Mouse (Mus musculus) cerebellum, adult 2 months (tissue): ENCODE measurements around the gene Mtfr1l. TPM values are rescaled to one million over a fixed set of nuclear protein-coding genes. Genes with fewer than 3 reads are reported as not detected.

Source experiments
- DNase-seq, 2 experiments: peaks; one replicate each; pipeline ENCODE4 v3.0.0; 2021
- H3K27ac ChIP-seq: fragments of 200-500 bp; 2 replicates; pipeline ENCODE4 v1.5.1; 2012; ENCODE audit warnings: low read length, control low read depth, inconsistent platforms; ENCODE audit not compliant: insufficient read depth
- H3K27me3 ChIP-seq: fragments of 200-500 bp; 2 replicates; pipeline ENCODE4 v1.6.1; 2012; ENCODE audit warnings: inconsistent platforms, mild to moderate bottlenecking, low read length, moderate library complexity; ENCODE audit not compliant: control insufficient read depth, insufficient read depth
- H3K4me1 ChIP-seq: fragments of 200-500 bp; 2 replicates; pipeline ENCODE4 v1.6.1; 2011; ENCODE audit warnings: low read length; ENCODE audit not compliant: control insufficient read depth, insufficient read depth
- H3K4me3 ChIP-seq: fragments of 200-500 bp; replicated peaks from 2 replicates; pipeline ENCODE3; 2011; ENCODE audit warnings: mild to moderate bottlenecking, low read depth, low read length, control low read depth; ENCODE audit not compliant: insufficient read depth
- CTCF ChIP-seq: fragments of 200-500 bp; IDR thresholded peaks from 2 replicates; pipeline ENCODE4 v1.5.1; 2011; ENCODE audit warnings: low read depth, mild to moderate bottlenecking, control low read depth, low read length, moderate library complexity, borderline replicate concordance; ENCODE audit not compliant: insufficient read depth
- POLR2A ChIP-seq: fragments of 200-500 bp; IDR thresholded peaks from 2 replicates; pipeline ENCODE4 v1.6.1; 2011; ENCODE audit warnings: low read length, control low read depth, borderline replicate concordance; ENCODE audit not compliant: insufficient read depth
- WGBS: fragments of 180-500 bp; shearing (Covaris S2); methylation state at CpG from one replicate; pipeline ENCODE4 v1.1.7; 2018; 5-methylcytosine and 5-hydroxymethylcytosine counted together
- polyA plus RNA-seq: library from polyadenylated mRNA; depleted of rRNA; stranded (reverse); fragments of >200 nt; gene quantifications from 2 replicates; pipeline ENCODE4 v1.2.3, GENCODE M21; 2012

Gene Mtfr1l
- polyA plus RNA-seq, 1 experiment, result 148 TPM

GRCm38 (mm10) chr4:134488211-134488610 is 47.0 kb downstream of the Mtfr1l start:
- Histone ChIP-seq H3K4me1 (peaks cover 22% of the 10 kb centered on the region), H3K27me3 (no peaks in the 10 kb centered on the region), H3K4me3 (no peak overlapping the region), H3K27ac (no peak overlapping the region)
- no peak for DNase-seq
- TF ChIP-seq POLR2A, result no peak
- WGBS, result 97% methylated on average over 5 of the region's 5 CpGs

- Histone ChIP-seq H3K27me3 (no peaks in the 10 kb centered on the region), H3K4me3 (no peak overlapping the region), H3K27ac (peak overlapping the region; percentile 96), H3K4me1 (peaks cover 35% of the 10 kb centered on the region)
- TF ChIP-seq CTCF (no peak; the same call in 1 of the 2 replicates), POLR2A (no peak)
- peak; percentile 53 to 60 for DNase-seq
- 84% methylated on average over 5 of the region's 5 CpGs for WGBS
Measured at GRCm38 (mm10) chr4:134485151-134485900, 49.9 kb downstream of the Mtfr1l start.

- no peak for TF ChIP-seq POLR2A
- no peak for TF ChIP-seq CTCF
- H3K27me3 ChIP-seq, result no peaks in the 10 kb centered on the region
- no peak overlapping the region for H3K4me3 ChIP-seq
- WGBS, result 48% methylated on average over 10 of the region's 10 CpGs
- peaks cover 35% of the 10 kb centered on the region for H3K4me1 ChIP-seq
- DNase-seq, result peak; percentile 63 to 78
- H3K27ac ChIP-seq, result peak overlapping the region; percentile 96
Measured at GRCm38 (mm10) chr4:134484231-134484630, 51.0 kb downstream of the Mtfr1l start.

- Histone ChIP-seq H3K4me1 (peaks cover 35% of the 10 kb centered on the region), H3K27ac (peak overlapping the region; percentile 96), H3K4me3 (peak overlapping the region; percentile 27), H3K27me3 (no peaks in the 10 kb centered on the region)
- peak; percentile 74 for TF ChIP-seq POLR2A
- TF ChIP-seq CTCF, result no peak
- DNase-seq, result peak; percentile 91 to 96
- 5% methylated on average over 6 of the region's 6 CpGs for WGBS
Measured at GRCm38 (mm10) chr4:134483696-134484095, 51.5 kb downstream of the Mtfr1l start.

- H3K4me3 ChIP-seq, result peak overlapping the region; percentile 43
- peaks cover 38% of the 10 kb centered on the region for H3K4me1 ChIP-seq
- WGBS, result 16% methylated on average over 6 of the region's 6 CpGs
- H3K27ac ChIP-seq, result peak overlapping the region; percentile 96
- no peaks in the 10 kb centered on the region for H3K27me3 ChIP-seq
- TF ChIP-seq POLR2A (0 out of 2 replicates have a peak, but pooled peaks have one; percentile 16), CTCF (no peak)
- no peak for DNase-seq
Measured at GRCm38 (mm10) chr4:134483078-134483688, 52.0 kb downstream of the Mtfr1l start.

- H3K27ac ChIP-seq, result peak overlapping the region; percentile 62
Measured at GRCm38 (mm10) chr4:134482442-134482841, 52.7 kb downstream of the Mtfr1l start.

GRCm38 (mm10) chr4:134481270-134481669 is 53.9 kb downstream of the Mtfr1l start:
- Histone ChIP-seq H3K27me3 (no peaks in the 10 kb centered on the region), H3K4me3 (no peak overlapping the region), H3K4me1 (peaks cover 47% of the 10 kb centered on the region), H3K27ac (peak overlapping the region; percentile 14; the same call in 1 of the 2 replicates)
- 48% methylated on average over 6 of the region's 6 CpGs for WGBS
- TF ChIP-seq POLR2A, result no peak
- TF ChIP-seq CTCF, result no peak
- DNase-seq, result no peak

More at GRCm38 (mm10) chr4:134482442-134482841, 52.7 kb downstream of the Mtfr1l start:
- Histone ChIP-seq H3K27me3 (no peaks in the 10 kb centered on the region), H3K4me3 (no peak overlapping the region), H3K4me1 (peaks cover 40% of the 10 kb centered on the region)
- WGBS, result 73% methylated on average over 8 of the region's 8 CpGs
- DNase-seq, result peak; percentile 64 to 65
- no peak for TF ChIP-seq CTCF
- TF ChIP-seq POLR2A, result no peak

- Histone ChIP-seq H3K4me1 (peaks cover 45% of the 10 kb centered on the region), H3K4me3 (no peak overlapping the region), H3K27me3 (no peaks in the 10 kb centered on the region), H3K27ac (peak overlapping the region; percentile 14; the same call in 1 of the 2 replicates)
- peak; percentile 76 to 81 for DNase-seq
- 39% methylated on average over 6 of the region's 6 CpGs for WGBS
- no peak for TF ChIP-seq POLR2A
- peak; percentile 78; the same call in 1 of the 2 replicates for TF ChIP-seq CTCF
Measured at GRCm38 (mm10) chr4:134480864-134481263, 54.3 kb downstream of the Mtfr1l start.
